Mouse (Mus musculus): ENCODE results near the gene Slc5a5. TPM values are rescaled to one million over a fixed set of nuclear protein-coding genes. Genes with fewer than 3 reads are reported as not detected.

The Slc5a5 gene
- polyA plus RNA-seq, 2 experiments, result 0.03 to 0.10 TPM

- Histone ChIP-seq H3K4me3 (ENCODE audit: insufficient read depth in 1 of 2, low read depth in 2 of 2, low read length in 2 of 2) (no peak overlapping the region), H3K27ac (no peak overlapping the region), H3K4me1 (replicated peaks; ENCODE audit: control insufficient read depth in 2 of 2, insufficient read depth in 2 of 2, low read length in 1 of 2) (no peaks in the 10 kb centered on the region), H3K9me3 (ENCODE audit: control insufficient read depth, low read length) (no peaks in the 10 kb centered on the region), H3K27me3 (ENCODE audit: control insufficient read depth, insufficient read depth, low read length) (no peaks in the 10 kb centered on the region), H3K9ac (replicated peaks) (no peak overlapping the region), H3K36me3 (replicated peaks; ENCODE audit: control insufficient read depth, insufficient read depth, low read depth) (no peaks in the 10 kb centered on the region), H3K4me2 (ENCODE audit: low read depth) (no peak overlapping the region)
- TF ChIP-seq EP300 (IDR thresholded peaks at IDR 0.05; ENCODE audit: low read depth) (no peak), CTCF (IDR thresholded peaks at IDR 0.05; ENCODE audit: low read depth) (no peak)
- no peak for DNase-seq (ENCODE audit: low read depth in 3 of 3, low spot score in 3 of 3)
- no peak for ATAC-seq (ENCODE audit: insufficient read depth)
- 82% methylated on average over 11 of the region's 11 CpGs for WGBS (ENCODE audit: insufficient replicate concordance)
Measured at GRCm38 (mm10) chr8:70931731-70932130, 39.2 kb upstream of the Slc5a5 start.

GRCm38 (mm10) chr8:70928778-70929322 is 36.3 kb upstream of the Slc5a5 start:
- no peak for DNase-seq (ENCODE audit: low read depth in 3 of 3, low spot score in 3 of 3)
- no peak overlapping the region for H3K9ac ChIP-seq (replicated peaks)
- 35% methylated on average over 5 of the region's 5 CpGs for WGBS (ENCODE audit: insufficient replicate concordance)
- no peak for TF ChIP-seq CTCF (IDR thresholded peaks at IDR 0.05; ENCODE audit: low read depth)
- no peak for TF ChIP-seq EP300 (IDR thresholded peaks at IDR 0.05; ENCODE audit: low read depth)
- H3K4me2 ChIP-seq (ENCODE audit: low read depth), result no peak overlapping the region
- no peak for ATAC-seq (ENCODE audit: insufficient read depth)
- H3K4me1 ChIP-seq (replicated peaks; ENCODE audit: control insufficient read depth in 2 of 2, insufficient read depth in 2 of 2, low read length in 1 of 2), result no peaks in the 10 kb centered on the region
- no peaks in the 10 kb centered on the region for H3K27me3 ChIP-seq (ENCODE audit: control insufficient read depth, insufficient read depth, low read length)
- H3K36me3 ChIP-seq (replicated peaks; ENCODE audit: control insufficient read depth, insufficient read depth, low read depth), result no peaks in the 10 kb centered on the region
- no peak overlapping the region for H3K27ac ChIP-seq
- H3K9me3 ChIP-seq (ENCODE audit: control insufficient read depth, low read length), result no peaks in the 10 kb centered on the region
- H3K4me3 ChIP-seq (ENCODE audit: insufficient read depth in 1 of 2, low read depth in 2 of 2, low read length in 2 of 2), result no peak overlapping the region

DNA sequence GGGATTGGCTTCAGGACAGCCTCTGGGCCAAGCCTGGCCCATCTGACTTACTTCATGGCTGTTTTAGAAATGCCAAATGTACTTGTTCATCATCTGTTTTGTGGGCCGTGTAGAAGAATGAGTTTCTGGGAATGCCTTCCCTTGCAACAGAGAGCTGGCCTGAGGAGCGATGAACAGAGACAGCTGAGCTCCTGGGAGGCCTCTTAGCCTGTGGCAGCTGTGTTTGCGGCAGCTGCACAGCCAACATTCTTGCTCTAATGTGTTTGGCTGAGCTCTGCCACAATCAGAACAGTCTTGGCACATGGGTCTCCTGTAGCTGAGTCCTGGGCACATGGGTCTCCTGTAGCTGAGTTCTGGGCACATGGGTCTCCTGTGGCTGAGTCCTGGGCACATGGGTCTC is 35.5 kb upstream of the Slc5a5 start:
- no peaks in the 10 kb centered on the region for H3K27me3 ChIP-seq (ENCODE audit: control insufficient read depth, insufficient read depth, low read length)
- no peaks in the 10 kb centered on the region for H3K4me1 ChIP-seq (replicated peaks; ENCODE audit: control insufficient read depth in 2 of 2, insufficient read depth in 2 of 2, low read length in 1 of 2)
- no peak for ATAC-seq (ENCODE audit: insufficient read depth)
- no peak overlapping the region for H3K4me3 ChIP-seq (ENCODE audit: insufficient read depth in 1 of 2, low read depth in 2 of 2, low read length in 2 of 2)
- no peak overlapping the region for H3K27ac ChIP-seq
- H3K4me2 ChIP-seq (ENCODE audit: low read depth), result no peak overlapping the region
- WGBS (ENCODE audit: insufficient replicate concordance), result 78% methylated on average over 3 of the region's 3 CpGs
- H3K9ac ChIP-seq (replicated peaks), result no peak overlapping the region
- no peaks in the 10 kb centered on the region for H3K36me3 ChIP-seq (replicated peaks; ENCODE audit: control insufficient read depth, insufficient read depth, low read depth)
- H3K9me3 ChIP-seq (ENCODE audit: control insufficient read depth, low read length), result no peaks in the 10 kb centered on the region
- no peak for DNase-seq (ENCODE audit: low read depth in 3 of 3, low spot score in 3 of 3)
- TF ChIP-seq EP300 (IDR thresholded peaks at IDR 0.05; ENCODE audit: low read depth) (no peak), CTCF (IDR thresholded peaks at IDR 0.05; ENCODE audit: low read depth) (no peak)

- ATAC-seq (ENCODE audit: insufficient read depth) (no peak), DNase-seq (ENCODE audit: low read depth in 3 of 3, low spot score in 3 of 3) (no peak)
- TF ChIP-seq CTCF (IDR thresholded peaks at IDR 0.05; ENCODE audit: low read depth) (no peak), EP300 (IDR thresholded peaks at IDR 0.05; ENCODE audit: low read depth) (no peak)
- Histone ChIP-seq H3K9me3 (ENCODE audit: control insufficient read depth, low read length) (no peaks in the 10 kb centered on the region), H3K4me1 (replicated peaks; ENCODE audit: control insufficient read depth in 2 of 2, insufficient read depth in 2 of 2, low read length in 1 of 2) (no peaks in the 10 kb centered on the region), H3K4me2 (ENCODE audit: low read depth) (no peak overlapping the region), H3K27me3 (ENCODE audit: control insufficient read depth, insufficient read depth, low read length) (no peaks in the 10 kb centered on the region), H3K9ac (replicated peaks) (no peak overlapping the region), H3K27ac (no peak overlapping the region), H3K36me3 (replicated peaks; ENCODE audit: control insufficient read depth, insufficient read depth, low read depth) (no peaks in the 10 kb centered on the region), H3K4me3 (ENCODE audit: insufficient read depth in 1 of 2, low read depth in 2 of 2, low read length in 2 of 2) (no peak overlapping the region)
- 68% methylated on average over 5 of the region's 5 CpGs for WGBS (ENCODE audit: insufficient replicate concordance)
Measured at GRCm38 (mm10) chr8:70926396-70926795, 33.8 kb upstream of the Slc5a5 start.

DNA sequence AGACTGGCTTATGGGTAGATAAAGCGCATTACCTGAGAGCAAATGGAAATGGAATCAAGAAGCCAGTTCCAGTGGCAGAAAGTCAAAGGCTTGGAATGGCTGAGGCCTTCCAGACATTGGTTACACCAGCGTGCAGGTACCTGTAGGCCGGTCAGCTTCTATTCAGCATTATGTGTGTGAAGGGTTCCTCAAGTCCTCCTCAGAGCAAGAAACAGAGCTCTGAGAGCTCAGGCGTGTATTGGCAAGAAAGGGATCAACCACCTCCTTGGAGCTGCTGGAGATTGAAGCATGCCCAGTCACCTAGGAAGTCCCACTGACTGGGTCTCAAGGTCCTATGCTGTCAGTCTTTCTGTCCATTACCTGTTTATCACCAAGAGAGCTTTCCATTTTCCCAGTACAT is 33.2 kb upstream of the Slc5a5 start:
- TF ChIP-seq CTCF (IDR thresholded peaks at IDR 0.05; ENCODE audit: low read depth), result no peak
- Histone ChIP-seq H3K4me2 (ENCODE audit: low read depth) (no peak overlapping the region), H3K9me3 (ENCODE audit: control insufficient read depth, low read length) (no peaks in the 10 kb centered on the region), H3K27ac (no peak overlapping the region), H3K36me3 (replicated peaks; ENCODE audit: control insufficient read depth, insufficient read depth, low read depth) (no peaks in the 10 kb centered on the region), H3K4me3 (ENCODE audit: insufficient read depth in 1 of 2, low read depth in 2 of 2, low read length in 2 of 2) (no peak overlapping the region), H3K27me3 (ENCODE audit: control insufficient read depth, insufficient read depth, low read length) (no peaks in the 10 kb centered on the region), H3K9ac (replicated peaks) (no peak overlapping the region), H3K4me1 (replicated peaks; ENCODE audit: control insufficient read depth in 2 of 2, insufficient read depth in 2 of 2, low read length in 1 of 2) (no peaks in the 10 kb centered on the region)
- DNase-seq (ENCODE audit: low read depth in 3 of 3, low spot score in 3 of 3) (no peak), ATAC-seq (ENCODE audit: insufficient read depth) (no peak)
- WGBS (ENCODE audit: insufficient replicate concordance), result 73% methylated on average over 4 of the region's 4 CpGs

All from liver, embryonic 14.5 days (tissue).